Mouse (Mus musculus) erythroblast, embryonic 14.5 days (primary cell): ENCODE measurements at regions not wholly inside any gene's neighbourhood (a gene's known extent, or its start where the extent isn't known, plus 50 kb on each side); places are given as distances from the start of the nearest gene placed in this dataset.

Source experiments
- GATA1 ChIP-seq: IDR thresholded peaks from 2 replicates; pipeline ENCODE4 v1.6.1; 2012; ENCODE audit warnings: low read length, inconsistent platforms, mixed read lengths
- TAL1 ChIP-seq: IDR thresholded peaks from 3 replicates; pipeline ENCODE4 v1.6.1; 2012; ENCODE audit warnings: low read length, inconsistent platforms, mixed read lengths

- no peak for TF ChIP-seq GATA1
- no peak for TF ChIP-seq TAL1
Observed at GRCm38 (mm10) chrX:77360551-77360950, 150.3 kb upstream of the Tbl1x start.
